Mouse (Mus musculus) adrenal gland, adult (tissue): Measurements from ENCODE around the gene Ppp2r5c.

Experiments
- DNase-seq, 2 experiments: peaks; one replicate each; pipeline ENCODE4 v3.0.0; 2022 to 2023; ENCODE audit warnings: low spot score in 1 of 2; ENCODE audit not compliant: inconsistent age in 2 of 2

Ppp2r5c gene

DNA sequence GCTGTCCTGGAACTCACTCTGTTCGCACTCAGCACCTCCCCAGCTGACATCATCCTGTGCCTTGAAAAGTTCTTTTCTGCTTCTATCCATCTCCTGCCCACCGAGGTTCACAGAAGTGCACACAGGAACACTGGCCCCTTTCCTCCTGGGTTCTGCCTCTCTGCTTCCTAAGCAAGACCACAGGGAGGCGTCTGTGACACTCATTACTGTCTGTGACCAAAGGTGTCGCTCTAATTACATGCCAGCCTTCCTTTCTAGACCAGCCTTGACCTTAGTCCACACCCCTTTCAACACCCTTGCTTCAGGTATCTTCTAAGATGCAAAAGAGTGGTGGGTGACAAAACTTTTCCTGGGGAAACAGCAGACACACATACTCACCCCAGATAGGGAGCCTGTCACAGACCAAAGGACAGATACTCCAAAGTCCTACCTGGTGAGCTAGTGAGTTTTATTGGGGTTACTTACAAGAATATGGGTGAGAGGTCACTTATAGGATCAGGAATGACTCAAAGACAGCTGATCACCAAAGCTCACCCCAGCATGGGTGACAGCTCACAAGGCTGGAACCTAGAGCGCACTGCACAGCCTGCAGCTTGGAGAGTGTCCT lies 8.4 kb upstream of the Ppp2r5c start:
- no peak for DNase-seq

DNA sequence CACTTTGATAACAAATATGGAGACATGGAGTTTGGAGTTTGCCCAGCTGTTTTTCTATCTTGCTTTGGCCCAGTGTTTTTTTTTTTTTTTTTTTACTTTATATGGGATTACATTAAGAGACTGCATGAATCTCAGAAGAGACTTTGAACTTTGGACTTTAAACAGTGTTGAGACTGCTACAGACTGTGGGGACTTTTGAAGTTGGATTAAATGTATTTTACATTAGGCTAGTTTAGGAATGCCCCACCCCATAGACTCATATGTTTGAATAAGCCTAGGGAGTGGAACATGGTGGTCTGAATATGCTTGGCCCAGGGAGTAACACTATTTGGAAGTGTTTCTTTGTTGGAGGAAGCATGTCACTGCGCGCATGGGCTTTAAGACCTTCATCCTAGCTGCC lies 4.7 kb upstream of the Ppp2r5c start:
- no peak for DNase-seq

DNA sequence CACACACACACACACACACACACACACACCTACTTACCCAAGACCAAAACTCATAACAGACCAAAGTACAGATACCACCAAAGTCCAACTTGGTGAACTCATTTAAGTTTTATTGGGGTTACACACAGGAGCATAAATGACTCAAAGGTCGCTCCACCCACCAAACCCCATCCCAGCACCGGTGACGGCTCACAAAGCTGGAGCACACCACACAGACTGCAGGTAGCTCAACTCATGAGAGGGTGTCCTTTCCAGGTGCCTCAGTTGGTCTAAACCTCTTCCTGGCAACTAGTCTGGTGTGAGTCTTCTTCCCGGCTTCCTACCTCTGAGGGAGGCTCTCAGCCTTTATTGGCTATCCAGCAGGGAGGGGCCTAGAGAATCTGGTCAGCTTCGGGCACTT lies 2.4 kb upstream of the Ppp2r5c start:
- no peak for DNase-seq

DNA sequence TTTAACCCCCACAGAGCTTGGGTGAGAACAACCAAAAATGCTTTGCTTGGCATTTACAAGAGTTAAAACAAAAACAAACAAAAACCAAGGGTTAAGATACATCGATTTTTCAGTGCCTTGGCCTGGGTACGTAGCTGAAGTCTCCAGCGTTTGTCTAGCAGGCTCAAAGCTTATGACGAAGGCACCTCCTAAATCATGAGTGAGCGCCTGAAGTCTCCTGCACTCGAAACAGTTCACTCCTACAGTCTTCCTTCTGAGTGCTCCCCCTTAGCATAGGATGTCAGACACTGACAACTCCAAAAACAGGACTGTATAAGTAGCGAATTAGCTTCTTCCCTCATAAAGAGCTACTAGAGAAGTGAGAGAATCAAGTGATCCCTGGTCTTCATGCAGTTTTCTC lies 1.1 kb upstream of the Ppp2r5c start:
- peak in 1 of 2 experiments; percentile 17 for DNase-seq

DNA sequence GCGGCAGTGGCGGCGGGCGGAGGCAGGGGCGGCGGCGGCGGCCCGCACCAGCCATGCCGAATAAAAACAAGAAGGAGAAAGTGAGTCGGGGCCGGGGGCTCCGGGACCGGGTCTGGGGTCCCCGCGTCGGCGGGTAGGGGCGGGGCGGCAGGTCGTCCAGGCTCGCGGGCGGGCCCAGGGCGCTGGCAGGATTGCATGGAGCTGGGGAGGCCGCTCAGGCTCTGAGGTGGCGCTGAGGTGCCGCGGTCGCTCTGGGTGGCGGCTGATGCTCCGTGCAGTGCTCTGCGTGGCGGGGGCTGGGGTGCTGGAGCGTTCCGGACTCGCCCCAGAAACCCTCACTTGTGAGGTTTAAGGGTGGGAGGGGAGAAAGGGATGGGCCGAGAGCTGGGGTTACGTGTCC lies 386 bp downstream of the Ppp2r5c start:
- peak; percentile 72 to 82 for DNase-seq

DNA sequence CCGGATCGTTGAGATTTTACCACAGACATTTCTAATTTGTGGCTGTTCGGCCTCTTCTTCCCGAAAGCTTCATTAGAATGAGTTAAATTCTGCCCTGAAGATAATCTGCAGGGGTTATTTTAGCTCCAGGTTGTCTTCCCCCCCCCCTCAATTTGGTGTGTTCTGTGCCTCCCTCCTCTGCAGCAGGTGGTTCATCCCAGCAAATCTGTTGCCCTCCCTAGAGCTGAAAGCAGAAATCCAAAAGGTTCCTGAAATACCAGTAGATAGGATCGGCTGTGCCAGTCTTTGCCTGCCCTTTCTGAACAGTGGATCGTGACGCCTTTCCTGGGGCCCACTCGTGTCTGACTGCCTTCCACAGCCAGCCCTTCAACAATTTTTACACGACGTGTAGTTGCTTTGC lies 1.8 kb downstream of the Ppp2r5c start:
- no peak for DNase-seq

DNA sequence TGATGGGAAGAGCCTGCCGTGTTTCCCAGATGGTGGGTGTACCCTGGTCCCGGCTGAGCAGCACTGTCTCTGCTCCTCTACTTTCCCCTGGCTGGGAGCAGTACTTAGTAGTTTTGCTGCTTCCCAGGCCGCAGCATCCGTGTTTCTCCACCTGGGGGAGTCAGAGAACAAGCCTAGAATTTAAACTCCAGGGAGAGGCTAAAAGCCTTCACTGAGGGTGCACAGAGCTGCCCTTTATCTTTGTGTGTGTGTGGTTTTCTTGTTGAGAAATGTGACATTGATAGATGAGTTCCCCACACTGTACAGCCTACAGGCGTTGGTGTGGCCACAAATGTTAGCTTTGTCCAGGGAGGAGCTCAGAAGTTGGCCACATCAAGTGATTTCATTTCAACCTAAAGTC lies 7.3 kb downstream of the Ppp2r5c start:
- DNase-seq: peak; percentile 76 to 94

DNA sequence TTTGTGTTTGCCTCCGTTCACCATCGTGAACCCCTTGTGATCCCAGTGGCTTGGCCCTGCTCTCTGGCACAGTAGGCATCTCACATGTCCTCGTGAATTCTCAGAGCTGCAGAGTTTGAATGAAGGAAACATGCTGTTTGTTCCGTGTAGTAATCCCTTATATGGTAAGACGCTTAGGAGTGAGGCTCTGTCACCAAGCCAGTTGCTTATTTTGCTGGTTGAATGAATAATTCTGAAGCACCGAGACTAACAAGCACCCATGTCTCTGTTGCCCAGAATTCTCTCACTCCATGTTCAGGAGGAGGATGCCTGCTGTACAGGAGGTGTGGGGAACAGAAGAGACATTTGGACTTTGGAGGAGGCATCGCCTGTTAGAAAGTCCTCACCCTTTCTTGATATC lies 9.1 kb downstream of the Ppp2r5c start:
- DNase-seq: no peak

DNA sequence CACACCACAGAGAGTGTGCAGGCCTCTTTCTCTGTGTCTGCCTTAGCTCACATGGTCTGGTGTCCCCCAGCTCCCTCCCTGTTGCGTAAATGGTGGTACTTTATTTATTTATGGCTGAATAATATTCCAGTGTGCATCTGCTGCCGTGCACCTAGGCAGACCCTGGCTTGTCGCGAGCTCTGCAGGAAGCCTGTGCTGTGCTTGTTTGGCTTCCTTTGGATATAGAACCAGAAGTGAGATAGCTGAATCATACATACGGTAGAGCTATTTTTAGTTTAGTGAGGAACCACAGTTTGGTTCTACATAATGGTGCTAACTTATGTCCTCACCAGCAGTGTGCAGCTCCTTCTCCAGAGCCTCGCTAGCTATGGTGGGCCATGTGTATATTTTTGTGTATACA lies 11.7 kb downstream of the Ppp2r5c start:
- no peak for DNase-seq

DNA sequence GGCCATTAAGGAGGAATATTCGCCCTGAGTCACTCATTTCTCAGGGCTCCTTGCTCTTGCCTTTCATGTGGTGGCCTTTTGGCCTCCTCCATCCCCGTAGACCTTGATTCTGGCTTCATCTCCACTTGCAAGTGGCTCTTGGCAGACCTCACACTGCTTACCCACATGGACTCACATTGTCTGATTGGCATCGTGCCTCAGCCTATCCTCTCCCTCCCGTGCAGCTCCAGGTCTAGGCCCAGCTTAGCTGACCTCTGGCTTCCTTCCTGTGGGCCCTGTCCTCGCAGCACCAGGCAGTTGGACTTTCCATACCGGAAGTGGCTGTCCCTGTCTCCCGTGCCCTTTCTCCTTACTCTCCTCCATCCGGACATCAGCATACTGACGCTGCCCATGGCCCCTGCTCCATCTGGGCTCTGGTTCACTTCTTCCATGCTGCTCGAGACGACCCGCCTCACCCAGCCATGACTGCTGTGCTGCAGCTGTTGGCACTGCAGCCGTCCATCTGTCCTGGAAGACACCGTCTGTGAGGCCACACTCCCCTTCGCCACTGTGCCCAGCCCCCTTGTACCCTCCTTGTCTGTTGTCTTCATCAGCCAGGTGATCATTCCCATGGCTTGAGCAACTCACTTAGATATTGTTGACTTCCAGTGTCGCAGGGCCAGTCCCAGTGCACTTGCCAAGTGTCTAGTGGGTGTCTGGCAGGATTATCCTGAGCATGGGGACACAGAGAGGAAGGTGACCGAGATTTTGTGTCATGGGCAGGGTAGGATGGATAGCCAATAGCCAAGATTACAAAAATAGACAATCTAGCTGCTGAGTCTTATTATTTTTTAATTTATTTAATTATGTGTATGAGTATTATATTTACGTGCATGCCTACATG lies 13.7 kb downstream of the Ppp2r5c start:
- DNase-seq: peak; percentile 82 to 90

DNA sequence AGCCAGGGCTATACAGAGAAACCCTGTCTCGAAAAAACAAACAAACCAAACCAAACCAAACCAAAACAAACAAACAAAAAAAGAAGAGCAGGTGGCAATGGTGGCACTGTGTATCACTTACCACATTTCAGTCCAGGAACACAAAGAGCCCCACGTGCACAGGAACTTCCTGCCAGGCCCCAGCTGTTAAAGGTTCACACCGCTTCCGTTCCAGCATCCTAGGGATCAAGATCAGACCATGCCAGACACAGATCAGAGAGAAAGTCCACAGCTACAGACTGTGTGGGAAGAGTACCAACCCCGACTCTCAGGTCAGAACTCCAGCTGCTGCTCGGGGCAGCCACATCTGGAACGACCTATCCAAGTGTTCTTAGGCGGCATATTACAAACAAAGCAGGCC lies 16.8 kb downstream of the Ppp2r5c start:
- DNase-seq: no peak

DNA sequence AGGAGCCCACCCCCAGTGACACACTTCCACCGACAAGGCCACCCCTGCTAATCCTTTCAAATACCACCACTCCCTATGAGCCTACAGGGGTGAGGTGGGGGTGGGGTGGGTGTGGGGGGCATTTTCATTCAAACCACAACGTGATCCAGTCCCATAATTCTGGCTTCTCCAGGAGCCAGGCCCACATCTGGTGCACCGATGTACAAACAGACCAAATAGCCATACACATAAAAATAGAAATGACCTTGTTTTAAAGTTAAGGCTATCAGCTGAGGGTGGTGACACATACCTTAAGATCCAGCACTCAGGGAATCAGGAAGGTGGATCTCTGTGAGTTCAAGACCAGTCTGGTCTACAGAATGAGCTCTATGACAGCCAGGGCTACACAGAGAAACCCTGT lies 24.5 kb downstream of the Ppp2r5c start:
- no peak for DNase-seq

DNA sequence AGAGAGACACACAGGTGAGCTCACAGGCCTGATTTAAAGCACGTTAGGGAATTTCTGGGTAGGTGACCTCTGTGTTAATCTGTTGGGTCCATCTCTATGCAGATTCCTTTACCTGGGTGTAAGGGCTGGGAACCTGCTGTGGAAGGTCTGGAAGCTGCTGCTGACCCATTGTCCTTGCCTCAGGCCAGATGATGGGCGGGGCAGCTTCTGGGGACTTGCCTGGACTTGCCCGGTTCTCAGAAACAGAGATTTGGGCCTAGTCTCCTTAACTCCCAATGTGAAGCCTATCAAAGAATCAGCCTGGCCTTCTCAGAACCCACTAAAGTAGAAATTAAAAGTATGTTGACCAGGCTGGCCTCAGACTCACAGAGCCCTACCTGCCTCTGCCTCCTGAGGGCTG lies 25.3 kb downstream of the Ppp2r5c start:
- DNase-seq: no peak

DNA sequence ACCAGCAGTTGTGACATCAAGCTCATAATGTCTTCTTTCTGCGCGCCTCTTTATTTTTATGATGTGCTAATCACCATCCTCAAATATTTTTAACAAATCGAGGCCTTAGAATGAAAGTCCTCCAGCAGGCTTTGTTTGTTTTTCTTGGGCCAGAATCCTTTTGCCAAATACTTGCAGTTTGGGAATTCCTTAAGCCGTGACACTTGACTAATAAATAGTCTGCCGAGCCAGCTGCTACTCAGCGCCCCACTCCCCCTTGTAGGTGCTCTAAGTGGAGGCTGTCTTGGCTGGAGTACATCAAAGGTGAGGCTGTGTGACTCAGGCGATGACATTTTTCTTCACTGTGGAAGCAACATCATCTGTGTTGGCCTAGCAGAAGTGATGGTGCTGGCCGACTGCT lies 27.6 kb downstream of the Ppp2r5c start:
- peak in 1 of 2 experiments; percentile 47 for DNase-seq

DNA sequence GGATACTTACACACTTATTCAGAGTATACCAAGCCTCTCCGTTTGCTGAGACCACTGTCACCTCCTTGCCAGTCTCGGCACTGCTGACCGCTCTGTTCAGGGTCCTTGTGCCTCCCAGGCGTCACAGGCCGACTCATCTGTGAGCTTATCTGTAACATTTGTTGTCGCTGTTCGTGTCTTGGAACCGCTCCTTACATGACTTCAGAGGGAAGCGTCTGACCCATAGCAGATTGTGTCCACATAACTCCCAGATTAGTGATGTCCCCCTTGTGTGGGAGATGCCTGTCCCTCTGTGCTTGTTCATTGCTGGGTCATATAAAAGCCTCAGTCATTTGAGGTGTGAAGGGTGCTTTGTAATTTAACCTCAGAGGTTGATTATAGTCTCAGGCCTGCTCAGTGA lies 29.6 kb downstream of the Ppp2r5c start:
- DNase-seq: no peak

DNA sequence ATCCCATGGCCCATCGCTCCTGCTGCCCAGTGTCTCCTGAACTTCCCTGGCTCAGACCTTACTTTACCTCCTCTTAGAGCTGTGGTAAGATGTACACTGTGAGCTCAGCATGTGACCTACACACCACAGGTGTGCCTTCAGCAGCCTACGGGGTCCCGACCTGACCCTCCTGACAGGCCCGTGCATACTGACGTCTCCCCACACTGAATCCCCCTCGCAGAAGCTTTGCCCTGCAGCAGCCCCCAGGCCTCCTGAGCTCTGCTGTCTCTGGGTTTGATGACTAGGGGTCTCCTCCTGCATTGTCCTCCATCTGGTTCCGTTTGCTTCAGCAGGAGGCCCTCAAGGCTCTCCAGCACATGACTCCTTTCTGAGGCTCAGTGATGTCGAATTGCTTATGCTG lies 31.0 kb downstream of the Ppp2r5c start:
- no peak for DNase-seq

DNA sequence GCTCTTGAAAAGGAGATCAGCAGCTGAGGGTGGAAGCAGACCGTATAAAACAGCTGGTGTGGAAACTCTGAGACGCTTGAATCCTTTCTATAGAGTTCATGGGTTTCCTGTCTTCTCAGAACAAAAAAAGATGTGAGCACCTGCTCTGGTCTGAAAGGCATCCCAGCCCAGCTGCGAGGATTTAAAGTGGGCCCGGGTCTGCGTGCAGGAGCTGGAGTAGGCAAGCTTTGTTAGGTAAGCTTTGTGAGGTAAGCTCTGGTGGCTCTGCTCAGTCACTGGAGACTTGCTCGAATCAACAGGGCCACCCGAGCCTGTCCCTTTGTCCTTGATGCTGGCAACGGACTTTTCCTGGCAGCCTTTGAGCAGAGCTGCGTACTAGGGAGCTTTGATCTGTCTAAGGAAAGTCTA lies 31.7 kb downstream of the Ppp2r5c start:
- DNase-seq: peak; percentile 48 to 76

DNA sequence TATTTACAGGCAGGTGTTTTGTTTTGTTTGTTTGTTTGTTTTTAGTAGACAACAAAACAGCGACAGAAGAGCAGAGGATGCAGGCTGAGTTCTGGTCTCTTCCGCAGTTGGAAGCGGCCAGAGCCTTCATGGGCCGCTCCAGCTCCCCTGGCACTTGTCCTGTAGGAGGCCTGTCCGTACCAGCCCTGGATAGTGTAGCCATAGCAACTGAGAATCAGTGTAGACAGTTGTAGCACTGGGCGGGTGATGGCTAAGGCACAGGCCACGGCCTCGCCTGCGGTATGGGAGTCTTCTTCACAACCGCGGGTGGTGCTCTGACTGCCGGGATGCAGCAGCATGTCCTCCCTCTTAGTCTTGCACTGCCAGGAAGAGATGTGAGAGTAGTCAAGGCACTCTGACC lies 32.3 kb downstream of the Ppp2r5c start:
- peak in 1 of 2 experiments; percentile 38 for DNase-seq

DNA sequence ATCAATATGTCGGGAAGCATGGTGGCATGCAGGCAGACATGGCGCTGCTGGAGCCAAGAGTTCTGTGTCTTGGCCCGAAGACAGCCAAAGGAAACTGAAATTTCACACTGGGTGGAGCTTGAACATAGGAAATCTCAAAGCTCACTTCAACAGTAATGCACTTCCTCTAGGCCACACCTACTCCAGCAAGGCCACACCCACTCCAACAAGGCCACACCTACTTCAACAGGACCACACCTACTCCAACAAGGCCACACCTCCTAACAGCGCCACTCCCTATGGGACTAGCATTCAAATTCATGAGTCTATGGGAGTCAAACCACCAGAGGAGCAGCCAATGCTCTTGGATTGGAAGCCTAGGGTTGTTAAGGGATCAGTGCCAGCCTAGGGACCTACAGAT lies 33.8 kb downstream of the Ppp2r5c start:
- no peak for DNase-seq

DNA sequence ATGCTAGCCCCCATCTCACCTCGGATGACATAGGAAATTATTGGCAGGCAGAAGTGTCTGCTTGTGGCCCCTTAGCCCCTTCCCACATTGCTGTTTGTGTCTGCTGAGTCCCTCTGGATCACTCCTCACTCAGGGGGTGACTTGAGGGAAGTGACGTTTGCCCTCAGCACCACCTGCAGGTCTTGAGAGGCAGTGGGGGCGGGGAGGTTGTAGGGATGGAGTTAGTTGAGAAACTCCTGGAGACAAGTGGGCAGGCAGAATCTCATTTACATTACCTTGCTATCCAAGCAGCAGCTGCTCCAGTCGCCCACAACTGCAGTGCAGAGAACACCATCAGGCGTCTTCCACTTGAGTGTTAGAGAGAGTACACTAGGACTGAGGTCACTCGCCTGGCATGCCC lies 36.8 kb downstream of the Ppp2r5c start:
- no peak for DNase-seq

DNA sequence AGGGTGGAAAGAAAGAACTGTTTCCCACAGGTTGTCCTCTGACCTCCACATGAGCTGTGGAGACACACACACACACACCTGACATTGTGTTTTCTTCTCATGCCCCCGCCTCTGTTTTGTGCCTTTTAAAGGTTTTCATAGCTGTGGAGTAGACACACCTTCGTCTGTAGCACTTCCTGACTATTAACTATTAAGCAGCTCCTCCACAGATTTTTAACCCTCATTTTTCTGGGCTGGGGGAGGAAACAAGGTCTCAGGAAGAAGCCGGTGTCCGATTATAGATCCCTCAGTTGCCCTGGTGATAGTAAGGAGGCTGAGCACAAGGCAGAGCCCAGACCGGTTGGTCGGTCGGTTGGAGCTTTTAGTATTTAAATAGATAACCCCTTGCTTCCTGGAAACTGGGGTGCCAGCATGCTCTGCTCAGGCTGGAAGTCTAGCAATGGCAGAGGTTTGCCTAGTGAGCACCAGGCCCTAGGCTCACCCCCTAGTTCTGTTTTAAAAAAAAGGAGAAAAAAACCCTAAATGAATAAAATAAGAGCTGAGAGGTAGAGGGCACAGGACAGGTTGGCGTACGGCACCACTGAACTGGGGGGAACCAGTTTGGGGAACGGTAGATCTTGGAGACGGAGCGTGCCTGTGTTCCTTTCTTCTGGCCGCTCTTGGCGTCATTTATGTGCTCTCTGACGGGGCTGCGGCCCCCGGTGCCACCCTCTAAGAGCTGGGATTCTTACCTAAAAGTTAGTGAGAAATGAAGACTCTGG lies 38.1 kb downstream of the Ppp2r5c start:
- DNase-seq: peak in 1 of 2 experiments; percentile 54
